Mouse (Mus musculus): ENCODE measurements around the gene Psmf1. TPM values are rescaled to one million over a fixed set of nuclear protein-coding genes. Genes with fewer than 3 reads are reported as not detected.

Psmf1 gene
- polyA plus RNA-seq, 1 experiment from 2014 or later: 44.6 TPM

- Histone ChIP-seq H3K4me1 (replicated peaks; ENCODE audit: control insufficient read depth, insufficient read depth, low read length) (no peaks in the 10 kb centered on the region), H3K36me3 (ENCODE audit: control insufficient read depth, insufficient read depth, low read length) (no peaks in the 10 kb centered on the region), H3K9ac (ENCODE audit: low read length) (no peak overlapping the region), H3K9me3 (ENCODE audit: control insufficient read depth, low read length) (no peaks in the 10 kb centered on the region), H3K4me3 (ENCODE audit: low read depth, low read length) (no peak overlapping the region), H3K27me3 (replicated peaks; ENCODE audit: control insufficient read depth, insufficient read depth, low read length) (peaks cover 10% of the 10 kb centered on the region; the same call in 1 of the 2 replicates), H3K4me2 (ENCODE audit: low read length) (no peak overlapping the region), H3K27ac (ENCODE audit: low read depth) (no peak overlapping the region)
- ATAC-seq (replicated peaks; ENCODE audit: low FRiP score, low TSS enrichment, low read depth): no peak; the same call in 1 of the 2 replicates
- DNase-seq (ENCODE audit: low spot score): no peak
- 61% methylated on average over 1 of the region's 1 CpGs for WGBS
Measured at GRCm38 (mm10) chr2:151670968-151671329, 73.0 kb downstream of the Psmf1 start.

- 35% methylated on average over 48 of the region's 48 CpGs for WGBS
- ATAC-seq (replicated peaks; ENCODE audit: low FRiP score, low TSS enrichment, low read depth): peak; percentile 43; the same call in 1 of the 2 replicates
- no peak overlapping the region for H3K4me2 ChIP-seq (ENCODE audit: low read length)
Measured at GRCm38 (mm10) chr2:151670026-151670967, 73.7 kb downstream of the Psmf1 start.

GRCm38 (mm10) chr2:151668433-151668832 is 75.6 kb downstream of the Psmf1 start, which contains the start of gene Rad21l:
Gene Rad21l (minus strand): TSS chr2:151668533.
- WGBS: 76% methylated on average over 3 of the region's 3 CpGs
- H3K27ac ChIP-seq (ENCODE audit: low read depth): no peak within 1 kb of the TSS
- ATAC-seq (replicated peaks; ENCODE audit: low FRiP score, low TSS enrichment, low read depth) (no peak), DNase-seq (ENCODE audit: low spot score) (no peak)
- H3K9ac ChIP-seq (ENCODE audit: low read length): no peak within 1 kb of the TSS
- H3K4me2 ChIP-seq (ENCODE audit: low read length): no peak within 1 kb of the TSS
- no peaks in the 10 kb centered on the region for H3K9me3 ChIP-seq (ENCODE audit: control insufficient read depth, low read length)
- no peaks in the 10 kb centered on the region for H3K4me1 ChIP-seq (replicated peaks; ENCODE audit: control insufficient read depth, insufficient read depth, low read length)
- H3K36me3 ChIP-seq (ENCODE audit: control insufficient read depth, insufficient read depth, low read length): no peaks in the 10 kb centered on the region
- H3K27me3 ChIP-seq (replicated peaks; ENCODE audit: control insufficient read depth, insufficient read depth, low read length): peaks cover 10% of the 10 kb centered on the region; the same call in 1 of the 2 replicates
- H3K4me3 ChIP-seq (ENCODE audit: low read depth, low read length): no peak within 1 kb of the TSS

More at GRCm38 (mm10) chr2:151670026-151670967, 73.7 kb downstream of the Psmf1 start:
- H3K27me3 ChIP-seq (replicated peaks; ENCODE audit: control insufficient read depth, insufficient read depth, low read length): peaks cover 10% of the 10 kb centered on the region; the same call in 1 of the 2 replicates
- H3K27ac ChIP-seq (ENCODE audit: low read depth): no peak overlapping the region
- DNase-seq (ENCODE audit: low spot score): no peak
- no peaks in the 10 kb centered on the region for H3K4me1 ChIP-seq (replicated peaks; ENCODE audit: control insufficient read depth, insufficient read depth, low read length)
- no peaks in the 10 kb centered on the region for H3K9me3 ChIP-seq (ENCODE audit: control insufficient read depth, low read length)
- H3K36me3 ChIP-seq (ENCODE audit: control insufficient read depth, insufficient read depth, low read length): no peaks in the 10 kb centered on the region
- H3K9ac ChIP-seq (ENCODE audit: low read length): no peak overlapping the region
- H3K4me3 ChIP-seq (ENCODE audit: low read depth, low read length): no peak overlapping the region

Other genes with a start within 250 kb of the Psmf1 start
- 710 and 737 TPM in 2 replicates for gene Fkbp1a, start 201.7 kb downstream of the Psmf1 start, polyA plus RNA-seq (2014; fragmentation: Nextera tagmentation; extraction: Ambion mirVana)
- gene Sdcbp2, start 171.6 kb downstream of the Psmf1 start, polyA plus RNA-seq (2014; fragmentation: Nextera tagmentation; extraction: Ambion mirVana): 9.5 and 10.3 TPM in 2 replicates
- gene Snph, start 111.6 kb downstream of the Psmf1 start, polyA plus RNA-seq (2014; fragmentation: Nextera tagmentation; extraction: Ambion mirVana): 2.4 and 2.8 TPM in 2 replicates
- gene Rad21l, start 75.7 kb downstream of the Psmf1 start, polyA plus RNA-seq (2014; fragmentation: Nextera tagmentation; extraction: Ambion mirVana): not detected in 2 replicates
- gene Tmem74b, start 42.2 kb downstream of the Psmf1 start, polyA plus RNA-seq (2014; fragmentation: Nextera tagmentation; extraction: Ambion mirVana): 2.3 and 2.7 TPM in 2 replicates
- gene Rspo4, start 98.7 kb upstream of the Psmf1 start, polyA plus RNA-seq (2014; fragmentation: Nextera tagmentation; extraction: Ambion mirVana): not detected in 2 replicates
- gene Angpt4, start 167.0 kb upstream of the Psmf1 start, polyA plus RNA-seq (2014; fragmentation: Nextera tagmentation; extraction: Ambion mirVana): 1.2 and 1.3 TPM in 2 replicates
- 22.8 and 24.8 TPM in 2 replicates for gene Fam110a, start 236.0 kb upstream of the Psmf1 start, polyA plus RNA-seq (2014; fragmentation: Nextera tagmentation; extraction: Ambion mirVana)